Mouse (Mus musculus): ENCODE results near the gene Gm4881. TPM values are rescaled to one million over a fixed set of nuclear protein-coding genes. Genes with fewer than 3 reads are reported as not detected.

Gene Gm4881
- polyA plus RNA-seq, 1 experiment = 0.37 TPM

- Histone ChIP-seq H3K27me3 (replicated peaks) (no peaks in the 10 kb centered on the region), H3K36me3 (replicated peaks; ENCODE audit: low read length) (peaks cover 83% of the 10 kb centered on the region), H3K4me3 (replicated peaks) (no peak overlapping the region), H3K4me1 (no peaks in the 10 kb centered on the region), H3K9me3 (no peaks in the 10 kb centered on the region)
- TF ChIP-seq GATA1 (IDR thresholded peaks at IDR 0.05; ENCODE audit: borderline replicate concordance, low read length) (no peak), FLI1 (IDR thresholded peaks at IDR 0.05; ENCODE audit: low read length) (no peak)
These were observed 24.6 kb downstream of the Gm4881 start for GRCm38 (mm10) chr7:24919728-24920127.

GRCm38 (mm10) chr7:24918763-24919323 lies 25.5 kb downstream of the Gm4881 start:
- no peak for TF ChIP-seq GATA1 (IDR thresholded peaks at IDR 0.05; ENCODE audit: borderline replicate concordance, low read length)
- Histone ChIP-seq H3K9me3 (no peaks in the 10 kb centered on the region), H3K4me1 (no peaks in the 10 kb centered on the region), H3K36me3 (replicated peaks; ENCODE audit: low read length) (peaks cover 74% of the 10 kb centered on the region), H3K27me3 (replicated peaks) (no peaks in the 10 kb centered on the region), H3K4me3 (replicated peaks) (no peak overlapping the region)

- Histone ChIP-seq H3K4me3 (replicated peaks) (no peak overlapping the region), H3K4me1 (peaks cover 30% of the 10 kb centered on the region), H3K36me3 (replicated peaks; ENCODE audit: low read length) (peaks cover 75% of the 10 kb centered on the region), H3K27me3 (replicated peaks) (no peaks in the 10 kb centered on the region), H3K9me3 (no peaks in the 10 kb centered on the region)
- no peak for TF ChIP-seq GATA1 (IDR thresholded peaks at IDR 0.05; ENCODE audit: borderline replicate concordance, low read length)
- TF ChIP-seq FLI1 (IDR thresholded peaks at IDR 0.05; ENCODE audit: low read length) = no peak
These were observed 31.8 kb downstream of the Gm4881 start for GRCm38 (mm10) chr7:24912480-24912879.

- H3K4me1 ChIP-seq = peaks cover 54% of the 10 kb centered on the region
- no peaks in the 10 kb centered on the region for H3K9me3 ChIP-seq
- peaks cover 68% of the 10 kb centered on the region for H3K36me3 ChIP-seq (replicated peaks; ENCODE audit: low read length)
- TF ChIP-seq FLI1 (IDR thresholded peaks at IDR 0.05; ENCODE audit: low read length) (no peak), GATA1 (IDR thresholded peaks at IDR 0.05; ENCODE audit: borderline replicate concordance, low read length) (no peak)
- no peaks in the 10 kb centered on the region for H3K27me3 ChIP-seq (replicated peaks)
- H3K4me3 ChIP-seq (replicated peaks) = peak overlapping the region; percentile 18
These were observed 37.0 kb downstream of the Gm4881 start for GRCm38 (mm10) chr7:24907211-24907748.

DNA sequence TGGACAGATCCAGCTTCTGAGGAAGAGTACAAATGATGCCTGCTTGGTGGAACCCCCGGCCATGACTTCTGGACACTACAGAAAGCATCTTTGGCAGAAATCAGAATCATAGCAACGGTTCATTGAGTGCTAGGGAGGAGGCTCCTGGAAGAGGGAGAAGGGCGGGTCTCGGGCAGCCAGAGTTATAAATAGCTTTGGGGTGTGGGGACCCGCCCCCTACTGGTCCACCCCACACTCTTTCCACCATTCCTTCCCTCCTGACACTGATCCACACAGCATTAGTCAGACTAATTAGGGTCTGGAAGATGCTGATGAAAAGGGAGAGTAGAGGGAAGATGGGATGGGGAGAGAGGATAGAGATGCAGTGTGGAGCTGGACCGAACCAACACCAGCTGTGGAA lies 37.7 kb downstream of the Gm4881 start:
- Histone ChIP-seq H3K4me3 (replicated peaks) (peak overlapping the region; percentile 29), H3K27me3 (replicated peaks) (no peaks in the 10 kb centered on the region), H3K4me1 (peaks cover 53% of the 10 kb centered on the region), H3K9me3 (no peaks in the 10 kb centered on the region), H3K36me3 (replicated peaks; ENCODE audit: low read length) (peaks cover 60% of the 10 kb centered on the region)
- TF ChIP-seq FLI1 (IDR thresholded peaks at IDR 0.05; ENCODE audit: low read length) (no peak), GATA1 (IDR thresholded peaks at IDR 0.05; ENCODE audit: borderline replicate concordance, low read length) (no peak)

- Histone ChIP-seq H3K36me3 (replicated peaks; ENCODE audit: low read length) (peaks cover 46% of the 10 kb centered on the region), H3K27me3 (replicated peaks) (no peaks in the 10 kb centered on the region), H3K9me3 (no peaks in the 10 kb centered on the region), H3K4me3 (replicated peaks) (peak overlapping the region; percentile 98), H3K4me1 (peaks cover 58% of the 10 kb centered on the region)
- TF ChIP-seq FLI1 (IDR thresholded peaks at IDR 0.05; ENCODE audit: low read length) = no peak
- no peak for TF ChIP-seq GATA1 (IDR thresholded peaks at IDR 0.05; ENCODE audit: borderline replicate concordance, low read length)
These were observed 39.4 kb downstream of the Gm4881 start for GRCm38 (mm10) chr7:24904936-24905335.

GRCm38 (mm10) chr7:24904070-24904483 lies 40.2 kb downstream of the Gm4881 start:
- Histone ChIP-seq H3K4me3 (replicated peaks) (peak overlapping the region; percentile 98), H3K4me1 (peaks cover 58% of the 10 kb centered on the region), H3K27me3 (replicated peaks) (no peaks in the 10 kb centered on the region), H3K9me3 (no peaks in the 10 kb centered on the region), H3K36me3 (replicated peaks; ENCODE audit: low read length) (peaks cover 37% of the 10 kb centered on the region)
- no peak for TF ChIP-seq FLI1 (IDR thresholded peaks at IDR 0.05; ENCODE audit: low read length)
- TF ChIP-seq GATA1 (IDR thresholded peaks at IDR 0.05; ENCODE audit: borderline replicate concordance, low read length) = no peak

DNA sequence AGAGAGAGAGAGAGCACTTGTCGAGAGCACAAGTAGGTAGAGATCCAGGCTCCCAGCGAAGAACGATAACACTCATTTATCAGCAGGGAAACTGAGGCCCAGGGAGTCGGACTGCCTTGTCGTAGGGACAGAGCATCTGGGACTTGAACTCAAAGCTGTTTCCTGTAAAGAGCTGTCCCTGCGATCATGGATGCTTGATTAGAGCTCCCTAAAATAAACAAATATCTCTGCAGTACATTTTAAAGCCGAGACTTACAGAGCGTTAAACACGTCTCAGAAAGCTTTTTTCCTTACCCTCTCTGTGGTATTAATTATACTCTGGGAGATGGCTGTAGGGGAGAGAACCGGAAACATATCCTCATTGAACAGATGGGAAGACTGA lies 40.9 kb downstream of the Gm4881 start:
- no peak for TF ChIP-seq GATA1 (IDR thresholded peaks at IDR 0.05; ENCODE audit: borderline replicate concordance, low read length)
- TF ChIP-seq FLI1 (IDR thresholded peaks at IDR 0.05; ENCODE audit: low read length) = no peak
- Histone ChIP-seq H3K36me3 (replicated peaks; ENCODE audit: low read length) (peaks cover 31% of the 10 kb centered on the region), H3K4me1 (peaks cover 57% of the 10 kb centered on the region), H3K4me3 (replicated peaks) (peak overlapping the region; percentile 98), H3K9me3 (no peaks in the 10 kb centered on the region), H3K27me3 (replicated peaks) (no peaks in the 10 kb centered on the region)

DNA sequence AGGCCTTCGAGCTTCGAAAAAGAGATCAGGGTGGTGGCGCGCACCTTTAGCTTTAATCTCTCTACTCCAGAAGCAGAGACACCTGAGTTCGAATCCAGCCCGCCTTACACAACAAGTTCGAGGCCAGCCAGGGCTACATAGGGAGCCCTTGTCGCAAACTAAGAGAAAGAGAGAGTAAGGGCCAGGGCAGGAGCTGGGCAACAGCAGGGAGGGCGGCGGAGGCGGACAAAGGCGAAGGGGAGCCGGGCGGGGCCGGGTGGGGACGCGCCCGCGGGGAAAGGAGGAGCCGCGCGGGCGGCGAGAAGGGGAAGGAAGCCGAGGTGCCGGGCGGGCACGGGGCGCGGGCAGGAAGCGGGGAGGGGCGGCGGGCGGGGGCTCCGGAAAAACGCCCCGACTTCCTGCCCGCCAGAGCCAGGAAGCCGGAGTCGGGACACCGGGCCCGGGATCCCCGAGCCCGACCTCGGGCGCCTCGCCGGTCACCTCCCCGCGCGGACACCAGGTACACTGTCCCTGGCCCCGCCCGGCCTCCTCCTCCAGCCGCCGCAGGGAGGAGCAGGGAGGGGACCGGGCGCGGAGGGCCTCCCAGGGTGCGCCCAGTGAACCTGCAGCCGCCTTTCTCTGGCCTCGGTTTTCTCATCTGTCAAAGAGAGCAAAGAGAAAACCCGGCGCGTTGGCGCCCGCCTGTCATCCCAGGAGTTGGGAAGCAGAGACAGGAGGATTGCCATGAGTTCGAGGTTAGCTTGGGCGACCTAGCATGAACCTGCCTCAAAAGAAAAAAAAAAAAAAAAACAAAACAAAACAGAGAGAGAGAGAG lies 41.5 kb downstream of the Gm4881 start, which contains the start of gene Arhgef1:
TSS of gene Arhgef1 (plus strand) at position 283 of the 814 bp plus-strand sequence.
- Histone ChIP-seq H3K4me1 (peaks cover 53% of the 10 kb centered on the region), H3K27me3 (replicated peaks) (no peaks in the 10 kb centered on the region), H3K4me3 (replicated peaks) (peak within 1 kb of the TSS; percentile 98), H3K9me3 (no peaks in the 10 kb centered on the region), H3K36me3 (replicated peaks; ENCODE audit: low read length) (peaks cover 25% of the 10 kb centered on the region)
- TF ChIP-seq FLI1 (IDR thresholded peaks at IDR 0.05; ENCODE audit: low read length) (no peak), GATA1 (IDR thresholded peaks at IDR 0.05; ENCODE audit: borderline replicate concordance, low read length) (no peak)

GRCm38 (mm10) chr7:24902264-24902629 lies 42.0 kb downstream of the Gm4881 start:
- Histone ChIP-seq H3K4me1 (peaks cover 53% of the 10 kb centered on the region), H3K4me3 (replicated peaks) (peak overlapping the region; percentile 98)

More at GRCm38 (mm10) chr7:24902264-24902629, 42.0 kb downstream of the Gm4881 start:
- Histone ChIP-seq H3K36me3 (replicated peaks; ENCODE audit: low read length) (peaks cover 19% of the 10 kb centered on the region), H3K9me3 (no peaks in the 10 kb centered on the region), H3K27me3 (replicated peaks) (no peaks in the 10 kb centered on the region)
- TF ChIP-seq FLI1 (IDR thresholded peaks at IDR 0.05; ENCODE audit: low read length) = no peak
- TF ChIP-seq GATA1 (IDR thresholded peaks at IDR 0.05; ENCODE audit: borderline replicate concordance, low read length) = no peak

All from megakaryocyte, embryonic 14.5 days (primary cell).